Mouse (Mus musculus) limb, embryonic 12.5 days (tissue): Measurements from ENCODE around the gene Npy2r. TPM values are rescaled to one million over a fixed set of nuclear protein-coding genes. Genes with fewer than 3 reads are reported as not detected.

Source experiments
- ATAC-seq: fragments of 200-750 bp; cut with Nextera tagmentation; 2 replicates; pipeline ENCODE4 v1.8.0; 2017; ENCODE audit warnings: low read depth, moderate TSS enrichment; ENCODE audit not compliant: insufficient number of reproducible peaks, insufficient read depth, low FRiP score, low TSS enrichment
- H3K27ac ChIP-seq: fragments of 300-500 bp; sonication (generic); 2 replicates; pipeline ENCODE4 v1.5.1; 2016; ENCODE audit warnings: mild to moderate bottlenecking, moderate library complexity
- H3K27me3 ChIP-seq: fragments of 300-500 bp; sonication (generic); 2 replicates; pipeline ENCODE4 v1.6.1; 2016; ENCODE audit warnings: mild to moderate bottlenecking, moderate library complexity
- H3K36me3 ChIP-seq: fragments of 300-500 bp; sonication (generic); 2 replicates; pipeline ENCODE4 v1.6.1; 2016; ENCODE audit warnings: mild to moderate bottlenecking, moderate library complexity
- H3K4me1 ChIP-seq: fragments of 300-500 bp; sonication (generic); replicated peaks from 2 replicates; pipeline ENCODE4 v1.6.1; 2016
- H3K4me2 ChIP-seq: fragments of 300-500 bp; sonication (generic); 2 replicates; pipeline ENCODE4 v1.6.1; 2016; ENCODE audit warnings: mild to moderate bottlenecking, moderate library complexity
- H3K4me3 ChIP-seq: fragments of 300-500 bp; sonication (generic); replicated peaks from 2 replicates; pipeline ENCODE4 v1.5.1; 2016; ENCODE audit warnings: mild to moderate bottlenecking
- H3K9ac ChIP-seq: fragments of 300-500 bp; sonication (generic); replicated peaks from 2 replicates; pipeline ENCODE4 v1.6.1; 2016; ENCODE audit warnings: mild to moderate bottlenecking, moderate library complexity
- H3K9me3 ChIP-seq: fragments of 300-500 bp; sonication (generic); 2 replicates; pipeline ENCODE4 v1.6.1; 2016; ENCODE audit warnings: mild to moderate bottlenecking, moderate library complexity
- WGBS: fragments of 180-500 bp; shearing (Covaris S2); methylation state at CpG from one replicate; pipeline ENCODE4 v1.1.7; 2016; 5-methylcytosine and 5-hydroxymethylcytosine counted together
- polyA plus RNA-seq: library from polyadenylated mRNA; unstranded; fragments of >200 nt; fragmentation: Nextera tagmentation; extraction: Ambion mirVana; gene quantifications from 2 replicates; pipeline ENCODE4 v1.2.1, GENCODE M21; 2016

The Npy2r gene
- polyA plus RNA-seq = 0.18 and 0.36 TPM in 2 replicates

DNA sequence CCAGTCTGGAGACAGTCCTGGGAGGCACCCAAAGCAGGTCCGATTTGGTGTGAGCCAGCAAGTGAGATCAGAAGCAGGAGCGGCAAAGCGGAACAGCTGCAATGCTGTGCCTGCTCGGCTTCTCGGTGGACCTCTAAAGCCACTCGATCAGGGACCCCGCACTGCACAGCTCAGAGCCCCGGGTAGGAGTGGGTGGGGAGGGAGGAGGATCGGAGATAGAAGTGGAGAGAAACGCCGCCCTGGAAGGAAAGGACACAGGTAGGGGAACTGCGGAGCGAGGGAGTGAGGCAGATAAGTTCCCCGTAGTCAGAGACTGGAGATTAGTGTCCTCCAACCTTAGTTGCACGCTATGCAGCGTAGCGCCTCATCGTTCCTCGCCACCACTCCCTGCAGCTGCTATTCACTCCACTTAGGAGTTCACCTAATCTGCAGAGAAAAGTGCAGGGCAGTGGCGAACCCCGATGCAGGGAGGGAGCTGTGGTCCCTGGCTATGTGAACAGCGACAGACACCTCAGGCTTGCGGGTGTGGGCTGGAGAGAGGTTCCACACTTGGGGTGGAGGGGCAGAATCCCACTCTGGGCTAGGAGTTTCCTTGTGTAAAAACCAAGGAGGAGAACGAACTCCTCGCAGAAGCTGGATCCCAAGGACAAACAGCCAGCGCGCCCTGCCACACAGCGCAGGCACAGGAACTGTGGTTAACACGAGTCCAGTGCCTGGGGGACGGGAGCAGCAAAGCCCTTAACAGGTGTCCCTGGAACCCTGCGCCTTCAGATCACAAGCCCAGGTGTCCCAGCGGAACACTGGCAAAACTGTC, at the start of gene Npy2r:
TSS of gene Npy2r (minus strand) at position 177 of the 814 bp plus-strand sequence.
- Histone ChIP-seq H3K27me3 (peaks cover 21% of the 10 kb centered on the region), H3K4me2 (peak within 1 kb of the TSS; percentile 84), H3K9me3 (no peaks in the 10 kb centered on the region), H3K36me3 (no peaks in the 10 kb centered on the region), H3K27ac (no peak within 1 kb of the TSS), H3K4me1 (no peaks in the 10 kb centered on the region), H3K4me3 (peak within 1 kb of the TSS; percentile 42), H3K9ac (peak within 1 kb of the TSS; percentile 40)
- under 1% methylated on average over 32 of the region's 32 CpGs for whole genome bisulfite sequencing
- peak; percentile 73 for ATAC-seq

DNA sequence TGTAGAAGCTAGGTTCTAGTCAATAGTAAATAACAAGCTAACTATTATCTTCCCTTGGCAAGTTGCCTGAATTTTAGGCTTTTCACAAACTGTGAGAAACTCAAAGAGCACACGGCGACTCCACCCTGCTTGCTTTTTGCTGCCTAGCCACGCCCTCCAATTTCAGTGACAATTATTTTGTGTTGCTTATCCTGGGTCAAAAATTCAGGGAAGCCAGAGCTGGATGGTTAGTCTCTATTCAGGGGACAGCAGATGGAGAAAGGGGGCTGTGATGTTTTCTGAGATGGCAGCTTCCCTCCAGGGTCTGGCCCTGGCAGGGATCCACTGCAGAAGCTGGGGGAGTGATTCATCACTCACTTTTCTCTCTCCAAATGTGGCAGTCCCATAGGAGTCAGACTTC, 9.9 kb upstream of the Npy2r start:
- Histone ChIP-seq H3K9me3 (no peaks in the 10 kb centered on the region), H3K36me3 (no peaks in the 10 kb centered on the region), H3K4me3 (no peak overlapping the region), H3K4me1 (peaks cover 4% of the 10 kb centered on the region; the same call in 1 of the 2 replicates), H3K27ac (no peak overlapping the region), H3K27me3 (no peaks in the 10 kb centered on the region), H3K4me2 (no peak overlapping the region), H3K9ac (no peak overlapping the region)
- 78% methylated on average over 3 of the region's 3 CpGs for WGBS
- ATAC-seq = no peak

DNA sequence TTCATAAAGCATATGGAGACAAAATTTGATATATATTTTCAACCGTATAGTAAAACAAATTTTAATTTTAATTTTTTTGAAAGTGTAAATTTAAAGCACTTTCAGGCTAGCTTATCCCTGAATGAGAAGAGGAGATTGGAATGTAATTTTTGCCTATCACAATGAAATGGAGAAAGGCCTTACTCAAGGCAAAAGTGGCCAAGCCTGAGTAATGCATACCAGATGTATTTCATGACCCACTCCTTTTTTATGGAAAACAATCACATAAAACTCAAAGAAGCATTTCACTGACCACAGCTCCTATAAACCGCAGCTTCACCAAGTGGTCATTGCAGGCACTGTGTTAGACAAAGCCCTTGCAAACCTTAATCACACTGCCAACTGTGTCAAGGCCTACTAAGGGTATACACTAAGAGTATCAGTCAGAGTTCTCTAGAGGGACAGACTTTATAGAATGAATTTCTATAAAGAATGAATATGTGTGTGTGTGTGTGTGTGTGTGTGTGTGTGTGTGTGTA, 8.5 kb upstream of the Npy2r start:
- no peaks in the 10 kb centered on the region for H3K9me3 ChIP-seq
- WGBS = 53% methylated on average over 2 of the region's 2 CpGs

DNA sequence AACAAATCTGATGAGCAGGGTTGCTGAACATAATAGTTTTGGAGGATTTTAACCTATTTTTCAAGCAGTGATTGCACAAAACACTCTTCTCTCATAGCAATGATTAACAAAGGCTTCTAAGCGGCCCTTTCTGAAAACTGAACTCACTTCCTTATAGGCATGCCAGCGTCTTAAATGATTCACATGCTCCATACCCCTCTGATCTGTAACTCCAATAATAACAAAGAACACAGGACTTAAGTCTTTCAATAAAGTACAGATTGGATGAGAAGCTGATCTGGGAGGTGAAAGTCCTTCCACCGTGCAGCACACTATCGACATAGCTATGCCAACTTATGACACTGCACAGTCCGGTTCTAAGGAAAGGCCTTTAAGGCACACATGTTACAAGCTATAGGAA, 2.0 kb upstream of the Npy2r start:
- H3K4me3 ChIP-seq = no peak overlapping the region
- no peak overlapping the region for H3K27ac ChIP-seq
- H3K4me1 ChIP-seq = no peaks in the 10 kb centered on the region
- H3K36me3 ChIP-seq = no peaks in the 10 kb centered on the region
- no peaks in the 10 kb centered on the region for H3K9me3 ChIP-seq
- no peak overlapping the region for H3K9ac ChIP-seq
- no peak for ATAC-seq
- H3K4me2 ChIP-seq = no peak overlapping the region
- H3K27me3 ChIP-seq = peaks cover 21% of the 10 kb centered on the region
- 87% methylated on average over 5 of the region's 5 CpGs for WGBS

More for the DNA sequence above, 8.5 kb upstream of the Npy2r start:
- ATAC-seq = no peak; the same call in 1 of the 2 replicates
- no peaks in the 10 kb centered on the region for H3K36me3 ChIP-seq
- peaks cover 4% of the 10 kb centered on the region; the same call in 1 of the 2 replicates for H3K4me1 ChIP-seq
- no peak overlapping the region for H3K4me2 ChIP-seq
- no peak overlapping the region for H3K4me3 ChIP-seq
- H3K27ac ChIP-seq = no peak overlapping the region
- no peaks in the 10 kb centered on the region for H3K27me3 ChIP-seq
- no peak overlapping the region for H3K9ac ChIP-seq

DNA sequence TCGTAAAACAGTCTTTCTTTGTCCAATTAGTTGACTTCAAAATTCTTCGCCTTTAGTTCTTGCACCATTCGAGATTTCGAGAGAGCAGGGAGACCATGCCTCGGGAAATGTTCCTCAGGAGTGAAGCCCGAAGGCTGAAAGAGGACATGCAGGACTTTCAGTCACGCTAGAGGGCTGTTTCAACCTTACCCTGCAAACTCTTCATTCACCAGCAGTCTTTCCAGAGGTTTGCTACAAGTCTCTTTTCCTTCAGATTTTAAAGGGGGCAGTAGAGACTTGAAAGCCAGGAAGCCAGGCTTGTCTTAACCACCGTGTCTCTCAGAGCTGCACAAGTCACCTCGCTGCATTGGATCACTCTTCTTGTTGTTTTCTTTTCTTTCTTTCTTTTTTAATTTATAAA, 869 bp upstream of the Npy2r start:
- Histone ChIP-seq H3K4me2 (peak overlapping the region; percentile 84), H3K4me3 (peak overlapping the region; percentile 42), H3K4me1 (no peaks in the 10 kb centered on the region), H3K9me3 (no peaks in the 10 kb centered on the region), H3K27ac (no peak overlapping the region), H3K27me3 (peaks cover 21% of the 10 kb centered on the region), H3K36me3 (no peaks in the 10 kb centered on the region), H3K9ac (0 out of 2 replicates have a peak overlapping the region, but pooled peaks have one; percentile 40)
- no peak for ATAC-seq
- 5% methylated on average over 9 of the region's 9 CpGs for WGBS

DNA sequence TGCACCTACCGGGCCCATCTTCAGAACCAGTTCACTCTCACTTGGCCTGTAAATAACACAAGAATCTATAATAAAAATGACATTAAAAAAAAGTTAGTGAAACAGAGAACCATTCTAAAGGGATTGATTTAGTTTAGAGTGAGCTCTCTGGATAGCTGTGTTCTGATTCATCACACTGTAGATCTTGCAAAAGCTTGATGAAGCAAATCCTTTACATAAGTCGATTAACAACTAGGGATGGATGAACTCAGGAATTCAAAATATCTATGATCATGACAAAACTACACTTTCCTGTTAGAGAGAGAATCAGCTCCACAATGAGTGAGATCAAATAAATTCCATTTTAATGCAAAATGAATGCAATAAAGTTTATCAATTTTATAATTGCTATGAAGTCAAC, 6.4 kb downstream of the Npy2r start:
- Histone ChIP-seq H3K4me3 (no peak overlapping the region), H3K27me3 (peaks cover 5% of the 10 kb centered on the region), H3K36me3 (no peaks in the 10 kb centered on the region), H3K9ac (no peak overlapping the region), H3K4me1 (no peaks in the 10 kb centered on the region), H3K27ac (no peak overlapping the region), H3K4me2 (no peak overlapping the region), H3K9me3 (no peaks in the 10 kb centered on the region)
- no peak for ATAC-seq
- 86% methylated on average over 2 of the region's 2 CpGs for WGBS

DNA sequence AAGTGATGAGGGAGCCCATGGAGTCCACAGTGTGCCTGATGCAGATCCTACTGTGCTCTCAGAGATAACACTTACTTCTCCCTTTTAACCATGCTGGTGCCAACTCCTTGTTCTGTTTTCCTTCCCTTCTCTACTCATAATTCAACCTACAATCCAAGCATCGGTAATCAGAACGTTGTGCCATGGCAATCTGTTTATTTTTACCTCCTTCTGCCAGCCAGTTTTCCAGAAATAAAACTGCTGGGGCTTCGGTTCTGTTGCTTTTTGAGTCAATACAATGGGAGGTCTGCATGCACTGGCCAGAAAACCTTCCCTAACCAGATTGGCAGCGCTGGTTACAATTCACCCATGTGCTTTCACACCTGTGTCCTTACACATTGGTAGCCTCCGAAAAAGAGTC, 7.9 kb downstream of the Npy2r start:
- no peak overlapping the region for H3K27ac ChIP-seq
- no peaks in the 10 kb centered on the region for H3K4me1 ChIP-seq
- H3K36me3 ChIP-seq = no peaks in the 10 kb centered on the region
- H3K9me3 ChIP-seq = no peaks in the 10 kb centered on the region
- H3K4me3 ChIP-seq = no peak overlapping the region
- WGBS = 81% methylated on average over 5 of the region's 5 CpGs
- H3K9ac ChIP-seq = no peak overlapping the region
- no peak for ATAC-seq
- no peaks in the 10 kb centered on the region; the same call in 1 of the 2 replicates for H3K27me3 ChIP-seq
- no peak overlapping the region for H3K4me2 ChIP-seq

DNA sequence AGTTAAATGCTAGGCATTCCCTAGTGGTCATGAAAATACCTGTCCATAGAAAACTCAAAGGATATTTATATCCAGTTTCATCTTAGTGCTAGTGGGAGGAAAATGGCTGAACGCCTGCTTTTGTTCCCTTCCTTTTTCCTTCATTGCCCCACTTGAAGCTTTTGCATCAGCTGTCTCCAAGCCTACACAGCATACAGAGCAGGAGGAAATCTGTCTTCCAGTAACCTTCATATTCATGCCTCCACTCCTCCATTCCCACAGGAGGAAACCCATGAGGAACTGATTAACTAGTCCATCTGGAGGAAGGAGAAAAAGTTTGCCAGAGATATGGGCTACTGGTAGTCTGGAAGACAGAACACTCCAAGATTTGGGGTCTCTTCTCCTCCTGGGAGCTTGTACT, 23.1 kb downstream of the Npy2r start:
- Histone ChIP-seq H3K36me3 (no peaks in the 10 kb centered on the region), H3K27me3 (no peaks in the 10 kb centered on the region), H3K4me3 (no peak overlapping the region), H3K27ac (no peak overlapping the region), H3K4me2 (no peak overlapping the region), H3K4me1 (no peaks in the 10 kb centered on the region), H3K9ac (no peak overlapping the region), H3K9me3 (no peaks in the 10 kb centered on the region)
- WGBS = 78% methylated on average over 1 of the region's 1 CpGs
- no peak for ATAC-seq

DNA sequence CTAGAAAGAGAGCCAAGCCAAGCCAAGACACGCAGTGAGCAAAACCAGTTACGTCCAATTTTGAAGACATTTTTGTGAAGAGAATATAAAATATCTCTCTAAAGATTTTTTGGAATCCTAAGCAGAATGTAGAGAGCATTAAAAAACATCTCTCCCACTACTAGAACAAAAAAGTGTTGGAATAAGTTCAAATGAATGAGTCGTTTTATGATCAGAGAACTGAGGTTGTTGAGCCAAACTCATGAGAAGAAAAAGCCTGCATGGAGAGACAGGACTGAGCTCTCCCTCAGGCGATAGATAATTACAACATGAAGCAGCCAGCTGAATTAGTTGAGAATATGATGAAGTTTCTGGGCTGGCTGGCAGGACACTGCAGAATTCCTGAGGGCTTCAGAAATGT, 49.9 kb downstream of the Npy2r start:
- H3K4me3 ChIP-seq = no peak overlapping the region

More for the DNA sequence above, 49.9 kb downstream of the Npy2r start:
- Histone ChIP-seq H3K9ac (no peak overlapping the region), H3K4me2 (no peak overlapping the region), H3K27ac (no peak overlapping the region), H3K27me3 (no peaks in the 10 kb centered on the region), H3K4me1 (no peaks in the 10 kb centered on the region), H3K9me3 (no peaks in the 10 kb centered on the region), H3K36me3 (no peaks in the 10 kb centered on the region)
- 86% methylated on average over 4 of the region's 4 CpGs for WGBS
- no peak for ATAC-seq
